Mouse (Mus musculus) olfactory bulb, adult 2 months (tissue): ENCODE results near the gene Tnk2.

Experiments used
- CTCF ChIP-seq: fragments of 200-500 bp; IDR thresholded peaks from 2 replicates; pipeline ENCODE4 v1.5.1; 2012; ENCODE audit warnings: low read depth, mild to moderate bottlenecking, low read length, moderate library complexity; ENCODE audit not compliant: insufficient read depth
- POLR2A ChIP-seq: fragments of 200-500 bp; IDR thresholded peaks from 2 replicates; pipeline ENCODE4 v1.6.1; 2012; ENCODE audit warnings: mild to moderate bottlenecking, low read depth, low read length, moderate library complexity; ENCODE audit not compliant: insufficient read depth

- TF ChIP-seq CTCF = no peak
- TF ChIP-seq POLR2A = no peak
Measured at GRCm38 (mm10) chr16:32668030-32668429, 24.4 kb downstream of the Tnk2 start.
